Mouse (Mus musculus): Measurements from ENCODE around the gene Ndufs1.

- no peak for TF ChIP-seq CTCF (IDR thresholded peaks at IDR 0.05; ENCODE audit: low read depth)
- TF ChIP-seq EP300 (IDR thresholded peaks at IDR 0.05; ENCODE audit: low read depth): no peak
Observed at GRCm38 (mm10) chr1:63181480-63181879, 4.8 kb upstream of the Ndufs1 start.

All from liver, embryonic 14.5 days (tissue).